In the genomic region with DNA sequence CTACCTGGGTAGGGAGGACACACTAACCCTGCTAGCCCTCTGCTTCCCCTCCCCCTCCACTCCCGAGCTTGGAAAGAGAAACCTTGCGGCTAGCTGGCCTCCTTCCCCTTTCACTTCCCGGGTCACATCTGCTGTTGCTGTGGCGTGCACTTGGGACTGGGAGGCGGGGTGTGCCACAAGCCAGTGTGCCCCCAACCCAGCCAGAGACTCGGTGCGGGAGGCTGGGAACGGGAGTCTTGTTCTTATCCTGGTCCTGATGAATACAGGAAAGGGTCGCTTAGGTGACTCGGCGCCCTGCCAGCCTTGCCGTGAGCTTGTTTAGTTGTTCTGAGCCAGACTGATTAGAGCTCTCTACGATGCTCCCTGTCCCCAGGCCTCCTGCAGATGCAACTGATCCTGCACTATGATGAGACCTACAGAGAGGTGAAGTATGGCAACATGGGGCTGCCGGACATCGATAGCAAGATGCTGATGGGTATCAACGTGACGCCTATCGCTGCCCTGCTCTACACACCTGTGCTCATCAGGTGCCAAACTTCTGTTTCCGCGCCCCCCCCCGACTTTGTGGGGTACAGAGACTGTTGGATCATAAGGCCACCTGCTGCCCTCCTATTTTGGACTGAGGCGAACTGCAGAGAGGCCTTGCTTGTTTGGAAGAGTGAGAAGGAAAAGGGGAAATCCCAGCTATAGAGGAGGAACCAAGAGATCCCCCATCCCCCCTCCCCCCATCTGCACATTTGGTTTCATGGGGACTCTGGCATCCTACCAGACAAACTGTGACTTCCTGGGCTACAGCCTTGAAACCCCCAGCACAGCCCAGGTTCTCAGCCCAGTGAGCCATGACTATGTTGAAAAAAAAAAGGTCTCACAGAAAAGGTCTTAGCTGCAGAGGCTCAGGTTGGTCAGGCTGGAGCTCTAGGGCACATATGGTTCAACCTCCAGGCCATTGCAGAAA, we compare ENCODE assay signal across 8 mouse cellular contexts. TPM values are rescaled to one million over a fixed set of nuclear protein-coding genes. Genes with fewer than 3 reads are reported as not detected.
A peak's percentile ranks its signal among the peaks of the same experiment; 100 is the strongest.
DNase-seq lines count a peak whose midpoint lies in the region; ATAC-seq lines count a peak whose summit lies in the region.

No protein-coding gene starts in this region.

- H3K36me3 ChIP-seq in embryonic facial prominence, embryonic 11.5 days (replicated peaks; ENCODE audit: control insufficient read depth, insufficient read depth, low read depth, low read length), result no peaks in the 10 kb centered on the region
- no peaks in the 10 kb centered on the region for H3K36me3 ChIP-seq in heart, embryonic 14.5 days (ENCODE audit: control insufficient read depth, insufficient read depth, low read length)
- no peaks in the 10 kb centered on the region for H3K36me3 ChIP-seq in kidney, embryonic 16.5 days (ENCODE audit: insufficient read depth, low read length)

- peak overlapping the region; percentile 37 for H3K9ac ChIP-seq in embryonic facial prominence, embryonic 11.5 days (replicated peaks; ENCODE audit: low read length)
- peak overlapping the region; percentile 73 for H3K9ac ChIP-seq in heart, embryonic 14.5 days (ENCODE audit: low read length)
- peak overlapping the region; percentile 75 for H3K9ac ChIP-seq in kidney, embryonic 16.5 days (replicated peaks; ENCODE audit: low read length)

- H3K27ac ChIP-seq in embryonic facial prominence, embryonic 11.5 days (replicated peaks; ENCODE audit: low read depth, low read length), result no peak overlapping the region
- 0 out of 4 replicates have a peak overlapping the region, but pooled peaks of 1 of the 2 experiments have one; percentile 33 for H3K27ac ChIP-seq in heart, embryonic 14.5 days (replicated peaks in 1 of 2; ENCODE audit: control insufficient read depth in 1 of 2, insufficient read depth in 1 of 2, low read depth in 2 of 2, low read length in 2 of 2)
- H3K27ac ChIP-seq in kidney, embryonic 16.5 days (ENCODE audit: low read length), result peak overlapping the region; percentile 12; the same call in 1 of the 2 replicates

- peak overlapping the region; percentile 39 for H3K4me3 ChIP-seq in embryonic facial prominence, embryonic 11.5 days (ENCODE audit: low read depth, low read length)
- H3K4me3 ChIP-seq in heart, embryonic 14.5 days (ENCODE audit: control insufficient read depth in 1 of 2, insufficient read depth in 1 of 2, low read depth in 1 of 2, low read length in 2 of 2), result peak overlapping the region; percentile 61 to 65
- H3K4me3 ChIP-seq in kidney, embryonic 16.5 days (ENCODE audit: low read length), result peak overlapping the region; percentile 60

- no peak for ATAC-seq in embryonic facial prominence, embryonic 11.5 days (replicated peaks; ENCODE audit: insufficient number of reproducible peaks, low FRiP score, low TSS enrichment, low read depth)
- 0 out of 2 replicates have a peak, but pooled peaks have one; percentile 40 for ATAC-seq in heart, embryonic 14.5 days (ENCODE audit: insufficient number of reproducible peaks, insufficient read depth, low FRiP score, low read depth)
- ATAC-seq in kidney, embryonic 16.5 days (ENCODE audit: low FRiP score, low TSS enrichment), result 0 out of 2 replicates have a peak, but pooled peaks have one; percentile 18
- no peak for ATAC-seq in frontal cortex, adult (ENCODE audit: low TSS enrichment)

- H3K9me3 ChIP-seq in embryonic facial prominence, embryonic 11.5 days (replicated peaks; ENCODE audit: control insufficient read depth, low read length), result no peaks in the 10 kb centered on the region
- H3K9me3 ChIP-seq in heart, embryonic 14.5 days (ENCODE audit: control insufficient read depth, low read length), result no peaks in the 10 kb centered on the region
- no peaks in the 10 kb centered on the region for H3K9me3 ChIP-seq in kidney, embryonic 16.5 days (ENCODE audit: low read length)

- peak overlapping the region; percentile 73 for H3K4me2 ChIP-seq in embryonic facial prominence, embryonic 11.5 days (ENCODE audit: low read depth, low read length)
- H3K4me2 ChIP-seq in heart, embryonic 14.5 days (ENCODE audit: low read length), result peak overlapping the region; percentile 93
- H3K4me2 ChIP-seq in kidney, embryonic 16.5 days (replicated peaks; ENCODE audit: low read depth, low read length), result peak overlapping the region; percentile 82

- no peaks in the 10 kb centered on the region for H3K27me3 ChIP-seq in embryonic facial prominence, embryonic 11.5 days (ENCODE audit: control insufficient read depth, insufficient read depth, low read length)
- no peaks in the 10 kb centered on the region for H3K27me3 ChIP-seq in heart, embryonic 14.5 days (ENCODE audit: control insufficient read depth, insufficient read depth, low read length)
- no peaks in the 10 kb centered on the region for H3K27me3 ChIP-seq in kidney, embryonic 16.5 days (ENCODE audit: insufficient read depth, low read length)

- H3K4me1 ChIP-seq in embryonic facial prominence, embryonic 11.5 days (ENCODE audit: control insufficient read depth, insufficient read depth, low read length), result no peaks in the 10 kb centered on the region
- peaks cover 6 to 11% of the 10 kb centered on the region in 2 experiments for H3K4me1 ChIP-seq in heart, embryonic 14.5 days (ENCODE audit: control insufficient read depth in 2 of 2, insufficient read depth in 2 of 2, low read length in 2 of 2)
- peaks cover 13% of the 10 kb centered on the region; the same call in 1 of the 2 replicates for H3K4me1 ChIP-seq in kidney, embryonic 16.5 days (ENCODE audit: insufficient read depth, low read length)

- WGBS in embryonic facial prominence, embryonic 11.5 days, result 7% methylated on average over 22 of the region's 22 CpGs
- WGBS in heart, embryonic 14.5 days, result 7% methylated on average over 22 of the region's 22 CpGs
- WGBS in kidney, embryonic 16.5 days, result 5% methylated on average over 22 of the region's 22 CpGs

- peak; percentile 67 for DNase-seq in CD4-positive helper T cell, adult 2 months (ENCODE audit: low read depth, low spot score)
- peak; percentile 42 for DNase-seq in ZHBTc4 (ENCODE audit: low read depth, low spot score)
- DNase-seq in embryonic facial prominence, embryonic 11.5 days (ENCODE audit: low spot score), result peak; percentile 40
- peak; percentile 87 for DNase-seq in lung, postnatal 36 days
- peak; percentile 56 for DNase-seq in retina, embryonic 14.5 days (ENCODE audit: low spot score)

RNA-seq across cellular contexts. Expression of a gene that starts 1.2 kb away (rescaled TPM):
- 6.0 and 6.3 TPM in 2 replicates for polyA plus RNA-seq in embryonic facial prominence, embryonic 11.5 days (2014; fragmentation: Nextera tagmentation; extraction: Ambion mirVana)
- 11.2 and 14.5 TPM in 2 replicates for polyA plus RNA-seq in heart, embryonic 14.5 days (2014; fragmentation: Nextera tagmentation; extraction: Ambion mirVana)
- 19.4 and 23.1 TPM in 2 replicates for polyA plus RNA-seq in kidney, embryonic 16.5 days (2015; fragmentation: Nextera tagmentation; extraction: Ambion mirVana)

RNA-seq across cellular contexts. Expression of a gene that starts 6.6 kb away (rescaled TPM):
- polyA plus RNA-seq in embryonic facial prominence, embryonic 11.5 days (2014; fragmentation: Nextera tagmentation; extraction: Ambion mirVana), result 0.49 and 1.00 TPM in 2 replicates
- polyA plus RNA-seq in heart, embryonic 14.5 days (2014; fragmentation: Nextera tagmentation; extraction: Ambion mirVana), result 2.3 and 2.9 TPM in 2 replicates
- 3.9 and 5.1 TPM in 2 replicates for polyA plus RNA-seq in kidney, embryonic 16.5 days (2015; fragmentation: Nextera tagmentation; extraction: Ambion mirVana)

RNA-seq across cellular contexts. Expression of a gene that starts 22.3 kb away (rescaled TPM):
- polyA plus RNA-seq in embryonic facial prominence, embryonic 11.5 days (2014; fragmentation: Nextera tagmentation; extraction: Ambion mirVana), result not detected in 2 replicates
- polyA plus RNA-seq in heart, embryonic 14.5 days (2014; fragmentation: Nextera tagmentation; extraction: Ambion mirVana), result not detected in 2 replicates
- not detected in 2 replicates for polyA plus RNA-seq in kidney, embryonic 16.5 days (2015; fragmentation: Nextera tagmentation; extraction: Ambion mirVana)

RNA-seq across cellular contexts. Expression of a gene that starts 23.6 kb away (rescaled TPM):
- 248 and 267 TPM in 2 replicates for polyA plus RNA-seq in embryonic facial prominence, embryonic 11.5 days (2014; fragmentation: Nextera tagmentation; extraction: Ambion mirVana)
- polyA plus RNA-seq in heart, embryonic 14.5 days (2014; fragmentation: Nextera tagmentation; extraction: Ambion mirVana), result 479 and 507 TPM in 2 replicates
- 365 and 401 TPM in 2 replicates for polyA plus RNA-seq in kidney, embryonic 16.5 days (2015; fragmentation: Nextera tagmentation; extraction: Ambion mirVana)

RNA-seq across cellular contexts. Expression of a gene that starts 29.2 kb away (rescaled TPM):
- polyA plus RNA-seq in embryonic facial prominence, embryonic 11.5 days (2014; fragmentation: Nextera tagmentation; extraction: Ambion mirVana), result 16.3 and 21.8 TPM in 2 replicates
- 16.1 and 17.1 TPM in 2 replicates for polyA plus RNA-seq in heart, embryonic 14.5 days (2014; fragmentation: Nextera tagmentation; extraction: Ambion mirVana)
- polyA plus RNA-seq in kidney, embryonic 16.5 days (2015; fragmentation: Nextera tagmentation; extraction: Ambion mirVana), result 56.1 and 62.7 TPM in 2 replicates

Comparison
In these comparisons a context has a peak if more than half of its experiments do, and no peak if none do; other contexts are left out.
1. ATAC-seq: peak in heart, embryonic 14.5 days (single experiment) and kidney, embryonic 16.5 days (single experiment); none in embryonic facial prominence, embryonic 11.5 days (single experiment) and frontal cortex, adult (single experiment).
2. Peak in every context shown above with its lines, with median percentiles within 50 percentile points of each other: DNase-seq, H3K4me2 ChIP-seq, H3K4me3 ChIP-seq and H3K9ac ChIP-seq.